Mouse (Mus musculus) erythroblast, embryonic 14.5 days (primary cell): ENCODE results near the gene Gpx6. TPM values are rescaled to one million over a fixed set of nuclear protein-coding genes. Genes with fewer than 3 reads are reported as not detected.

ENCODE experiments used
- H3K27me3 ChIP-seq: 2 replicates; pipeline ENCODE4 v1.6.1; 2012; ENCODE audit warnings: inconsistent platforms; ENCODE audit not compliant: control insufficient read depth
- H3K36me3 ChIP-seq: 2 replicates; pipeline ENCODE4 v1.6.1; 2012; ENCODE audit warnings: mild to moderate bottlenecking, inconsistent platforms; ENCODE audit not compliant: control insufficient read depth
- H3K4me1 ChIP-seq: 2 replicates; pipeline ENCODE4 v1.6.1; 2012; ENCODE audit warnings: inconsistent platforms; ENCODE audit not compliant: control insufficient read depth
- H3K4me3 ChIP-seq: replicated peaks from 2 replicates; pipeline ENCODE3; 2012; ENCODE audit warnings: moderate library complexity, mild to moderate bottlenecking, inconsistent platforms
- H3K9me3 ChIP-seq: 2 replicates; pipeline ENCODE4 v1.6.1; 2012; ENCODE audit warnings: low read length, inconsistent platforms, mixed read lengths; ENCODE audit not compliant: control insufficient read depth
- GATA1 ChIP-seq: IDR thresholded peaks from 2 replicates; pipeline ENCODE4 v1.6.1; 2012; ENCODE audit warnings: low read length, inconsistent platforms, mixed read lengths
- TAL1 ChIP-seq: IDR thresholded peaks from 3 replicates; pipeline ENCODE4 v1.6.1; 2012; ENCODE audit warnings: low read length, inconsistent platforms, mixed read lengths
- polyA plus RNA-seq: library from polyadenylated mRNA; stranded (reverse); fragments of >175 nt; gene quantifications from 2 replicates; pipeline ENCODE4 v1.2.3, GENCODE M21; 2012

Gene Gpx6
- polyA plus RNA-seq, 1 experiment, result not detected

DNA sequence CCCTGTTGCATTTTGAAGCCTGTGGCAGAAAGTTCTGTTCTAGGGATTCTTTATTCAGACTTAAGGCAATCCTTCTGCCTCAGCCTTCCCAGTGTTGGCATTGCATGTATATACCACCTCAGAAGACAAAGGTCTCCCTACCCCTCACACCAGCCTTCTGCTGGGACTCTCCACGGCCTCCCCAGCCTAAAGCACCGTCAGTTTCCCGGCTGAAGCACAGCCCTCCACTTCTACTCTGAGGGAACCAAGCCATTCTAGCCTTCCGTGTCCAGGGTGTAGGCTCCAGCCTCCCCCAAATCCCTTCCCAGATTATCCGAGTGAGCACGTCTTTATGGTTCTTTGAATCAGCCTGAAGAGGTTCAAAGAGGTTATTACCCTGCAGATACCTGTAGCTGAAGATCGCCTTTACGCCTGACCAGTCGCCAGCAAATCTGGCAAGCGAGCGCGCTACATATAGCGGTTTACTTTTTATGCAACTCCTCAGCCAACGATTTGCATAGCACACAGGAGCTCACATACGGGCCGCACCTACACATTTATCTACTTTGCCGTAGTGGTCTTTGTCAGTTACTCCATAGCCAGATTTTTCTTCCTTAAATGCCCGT, 10.1 kb downstream of the Gpx6 start:
- peaks cover 8% of the 10 kb centered on the region for H3K4me1 ChIP-seq
- TF ChIP-seq TAL1, result no peak
- TF ChIP-seq GATA1, result no peak
- H3K4me3 ChIP-seq, result peak overlapping the region; percentile 4
- peaks cover 25% of the 10 kb centered on the region for H3K27me3 ChIP-seq
- no peaks in the 10 kb centered on the region for H3K36me3 ChIP-seq
- H3K9me3 ChIP-seq, result no peaks in the 10 kb centered on the region

GRCm38 (mm10) chr13:21322509-21323375, 10.8 kb downstream of the Gpx6 start:
- Histone ChIP-seq H3K27me3 (peaks cover 29% of the 10 kb centered on the region), H3K4me1 (peaks cover 15% of the 10 kb centered on the region), H3K4me3 (no peak overlapping the region), H3K9me3 (no peaks in the 10 kb centered on the region), H3K36me3 (no peaks in the 10 kb centered on the region)
- no peak for TF ChIP-seq TAL1
- no peak for TF ChIP-seq GATA1

GRCm38 (mm10) chr13:21323405-21323804, 11.5 kb downstream of the Gpx6 start:
- Histone ChIP-seq H3K4me1 (peaks cover 15% of the 10 kb centered on the region), H3K27me3 (peaks cover 31% of the 10 kb centered on the region), H3K36me3 (no peaks in the 10 kb centered on the region), H3K9me3 (no peaks in the 10 kb centered on the region), H3K4me3 (no peak overlapping the region)
- TF ChIP-seq TAL1 (no peak), GATA1 (no peak)

- H3K9me3 ChIP-seq, result no peaks in the 10 kb centered on the region
- peaks cover 27% of the 10 kb centered on the region for H3K27me3 ChIP-seq
- H3K4me1 ChIP-seq, result peaks cover 15% of the 10 kb centered on the region
- no peaks in the 10 kb centered on the region for H3K36me3 ChIP-seq
- TF ChIP-seq TAL1, result no peak
- no peak for TF ChIP-seq GATA1
- peak overlapping the region; percentile 60 for H3K4me3 ChIP-seq
Observed at GRCm38 (mm10) chr13:21326191-21326590, 14.3 kb downstream of the Gpx6 start.

GRCm38 (mm10) chr13:21326657-21327211, 14.8 kb downstream of the Gpx6 start:
- peaks cover 25% of the 10 kb centered on the region for H3K27me3 ChIP-seq
- TF ChIP-seq TAL1 (no peak), GATA1 (no peak)
- peak overlapping the region; percentile 60 for H3K4me3 ChIP-seq
- H3K36me3 ChIP-seq, result no peaks in the 10 kb centered on the region
- peaks cover 15% of the 10 kb centered on the region for H3K4me1 ChIP-seq
- H3K9me3 ChIP-seq, result no peaks in the 10 kb centered on the region

GRCm38 (mm10) chr13:21327424-21327823, 15.5 kb downstream of the Gpx6 start:
- Histone ChIP-seq H3K9me3 (no peaks in the 10 kb centered on the region), H3K4me1 (peaks cover 15% of the 10 kb centered on the region), H3K36me3 (no peaks in the 10 kb centered on the region), H3K4me3 (peak overlapping the region; percentile 60), H3K27me3 (peaks cover 19% of the 10 kb centered on the region)
- no peak for TF ChIP-seq GATA1
- no peak for TF ChIP-seq TAL1

DNA sequence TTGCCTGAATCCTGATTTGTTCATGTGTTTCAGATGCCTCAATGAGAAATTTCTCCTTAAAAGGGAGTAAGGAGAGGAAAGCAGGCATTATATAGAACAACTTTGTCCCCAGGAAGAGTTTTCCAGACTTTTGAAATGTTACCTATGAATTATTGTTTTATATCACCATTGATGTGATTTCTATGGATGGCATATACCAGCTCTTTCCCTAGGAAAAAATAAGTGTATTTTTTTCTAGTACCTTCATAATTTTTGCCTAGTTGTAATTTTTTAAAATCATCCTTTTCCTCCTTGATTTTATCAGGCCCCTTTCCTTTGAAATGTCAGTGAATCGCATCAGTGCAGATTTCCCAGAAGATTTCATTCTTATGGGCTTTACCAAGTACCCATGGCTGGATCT, 34.7 kb downstream of the Gpx6 start, which contains the start of gene Olfr1367:
Olfr1367 (plus strand) TSS at position 301 of the 400 bp plus-strand sequence.
- no peaks in the 10 kb centered on the region for H3K36me3 ChIP-seq
- no peak within 1 kb of the TSS for H3K4me3 ChIP-seq
- no peaks in the 10 kb centered on the region for H3K9me3 ChIP-seq
- no peaks in the 10 kb centered on the region for H3K4me1 ChIP-seq
- TF ChIP-seq GATA1, result no peak
- no peak for TF ChIP-seq TAL1
- peaks cover 2% of the 10 kb centered on the region; the same call in 1 of the 2 replicates for H3K27me3 ChIP-seq

GRCm38 (mm10) chr13:21350593-21350992, 38.7 kb downstream of the Gpx6 start:
- no peak for TF ChIP-seq TAL1
- no peak for TF ChIP-seq GATA1
- H3K4me1 ChIP-seq, result no peaks in the 10 kb centered on the region

More at GRCm38 (mm10) chr13:21350593-21350992, 38.7 kb downstream of the Gpx6 start:
- Histone ChIP-seq H3K36me3 (no peaks in the 10 kb centered on the region), H3K27me3 (peaks cover 2% of the 10 kb centered on the region; the same call in 1 of the 2 replicates), H3K4me3 (no peak overlapping the region), H3K9me3 (no peaks in the 10 kb centered on the region)
